Mouse (Mus musculus): Measurements from ENCODE around the gene Ahrr. TPM values are rescaled to one million over a fixed set of nuclear protein-coding genes. Genes with fewer than 3 reads are reported as not detected.

The Ahrr gene
- polyA plus RNA-seq, 1 experiment from 2014 or later, result 4.0 TPM

GRCm38 (mm10) chr13:74300925-74301606 lies 8.9 kb upstream of the Ahrr start:
- 0 out of 2 replicates have a peak, but pooled peaks have one; percentile 4 for ATAC-seq (ENCODE audit: insufficient number of reproducible peaks, low FRiP score, low TSS enrichment, low read depth)
- Histone ChIP-seq H3K36me3 (peaks cover 35% of the 10 kb centered on the region), H3K9ac (no peak overlapping the region)

GRCm38 (mm10) chr13:74296376-74296775 lies 4.2 kb upstream of the Ahrr start:
- Histone ChIP-seq H3K27me3 (peaks cover 22% of the 10 kb centered on the region), H3K36me3 (no peaks in the 10 kb centered on the region), H3K4me3 (no peak overlapping the region), H3K4me1 (peaks cover 6% of the 10 kb centered on the region), H3K9ac (no peak overlapping the region), H3K27ac (no peak overlapping the region), H3K4me2 (no peak overlapping the region), H3K9me3 (no peaks in the 10 kb centered on the region)
- 76% methylated on average over 7 of the region's 7 CpGs for WGBS
- ATAC-seq (ENCODE audit: insufficient number of reproducible peaks, low FRiP score, low TSS enrichment, low read depth), result no peak

More at GRCm38 (mm10) chr13:74300925-74301606, 8.9 kb upstream of the Ahrr start:
- peak overlapping the region; percentile 12; the same call in 1 of the 2 replicates for H3K27ac ChIP-seq
- no peaks in the 10 kb centered on the region for H3K9me3 ChIP-seq
- no peak overlapping the region for H3K4me2 ChIP-seq
- H3K4me1 ChIP-seq, result no peaks in the 10 kb centered on the region
- 43% methylated on average over 4 of the region's 4 CpGs for WGBS
- H3K4me3 ChIP-seq, result no peak overlapping the region
- H3K27me3 ChIP-seq, result no peaks in the 10 kb centered on the region

GRCm38 (mm10) chr13:74289646-74290045 lies 2.5 kb downstream of the Ahrr start:
- Histone ChIP-seq H3K4me1 (peaks cover 6% of the 10 kb centered on the region), H3K27me3 (peaks cover 27% of the 10 kb centered on the region), H3K9me3 (no peaks in the 10 kb centered on the region), H3K4me3 (no peak overlapping the region), H3K36me3 (no peaks in the 10 kb centered on the region), H3K9ac (no peak overlapping the region), H3K27ac (no peak overlapping the region), H3K4me2 (no peak overlapping the region)
- 82% methylated on average over 5 of the region's 5 CpGs for WGBS
- ATAC-seq (ENCODE audit: insufficient number of reproducible peaks, low FRiP score, low TSS enrichment, low read depth), result no peak

GRCm38 (mm10) chr13:74282299-74282698 lies 9.8 kb downstream of the Ahrr start:
- ATAC-seq (ENCODE audit: insufficient number of reproducible peaks, low FRiP score, low TSS enrichment, low read depth), result no peak
- Histone ChIP-seq H3K9me3 (no peaks in the 10 kb centered on the region), H3K4me2 (no peak overlapping the region), H3K27ac (no peak overlapping the region), H3K36me3 (no peaks in the 10 kb centered on the region), H3K4me1 (no peaks in the 10 kb centered on the region), H3K9ac (no peak overlapping the region), H3K27me3 (no peaks in the 10 kb centered on the region), H3K4me3 (no peak overlapping the region)
- 75% methylated on average over 1 of the region's 2 CpGs for WGBS

- WGBS, result 82% methylated on average over 4 of the region's 4 CpGs
- Histone ChIP-seq H3K9me3 (no peaks in the 10 kb centered on the region), H3K36me3 (no peaks in the 10 kb centered on the region), H3K27me3 (no peaks in the 10 kb centered on the region), H3K27ac (no peak overlapping the region), H3K9ac (no peak overlapping the region), H3K4me2 (no peak overlapping the region), H3K4me1 (no peaks in the 10 kb centered on the region), H3K4me3 (no peak overlapping the region)
- no peak for ATAC-seq (ENCODE audit: insufficient number of reproducible peaks, low FRiP score, low TSS enrichment, low read depth)
These were observed 16.4 kb downstream of the Ahrr start for GRCm38 (mm10) chr13:74275726-74276125.

- Histone ChIP-seq H3K27ac (peak overlapping the region; percentile 55), H3K27me3 (no peaks in the 10 kb centered on the region), H3K4me2 (peak overlapping the region; percentile 87), H3K9me3 (no peaks in the 10 kb centered on the region), H3K9ac (peak overlapping the region; percentile 67), H3K4me1 (peaks cover 9% of the 10 kb centered on the region; the same call in 1 of the 2 replicates), H3K4me3 (peak overlapping the region; percentile 48), H3K36me3 (no peaks in the 10 kb centered on the region)
- WGBS, result 2% methylated on average over 10 of the region's 10 CpGs
- ATAC-seq (ENCODE audit: insufficient number of reproducible peaks, low FRiP score, low TSS enrichment, low read depth), result peak; percentile 74; the same call in 1 of the 2 replicates
These were observed 31.7 kb downstream of the Ahrr start for GRCm38 (mm10) chr13:74260231-74260992.

GRCm38 (mm10) chr13:74259460-74260230 lies 32.5 kb downstream of the Ahrr start:
- peak overlapping the region; percentile 48 for H3K4me3 ChIP-seq
- ATAC-seq (ENCODE audit: insufficient number of reproducible peaks, low FRiP score, low TSS enrichment, low read depth), result peak; percentile 66; the same call in 1 of the 2 replicates
- WGBS, result 4% methylated on average over 35 of the region's 35 CpGs
- H3K36me3 ChIP-seq, result no peaks in the 10 kb centered on the region
- H3K27ac ChIP-seq, result peak overlapping the region; percentile 55
- peaks cover 9% of the 10 kb centered on the region; the same call in 1 of the 2 replicates for H3K4me1 ChIP-seq
- H3K4me2 ChIP-seq, result peak overlapping the region; percentile 87
- peak overlapping the region; percentile 67 for H3K9ac ChIP-seq
- no peaks in the 10 kb centered on the region for H3K9me3 ChIP-seq
- H3K27me3 ChIP-seq, result no peaks in the 10 kb centered on the region

- Histone ChIP-seq H3K4me3 (no peak overlapping the region), H3K27me3 (no peaks in the 10 kb centered on the region), H3K4me1 (peaks cover 13% of the 10 kb centered on the region), H3K4me2 (no peak overlapping the region), H3K36me3 (no peaks in the 10 kb centered on the region), H3K9me3 (no peaks in the 10 kb centered on the region), H3K27ac (peak overlapping the region; percentile 85; the same call in 1 of the 2 replicates), H3K9ac (no peak overlapping the region)
- no peak for ATAC-seq (ENCODE audit: insufficient number of reproducible peaks, low FRiP score, low TSS enrichment, low read depth)
These were observed 45.6 kb downstream of the Ahrr start for GRCm38 (mm10) chr13:74246494-74246893.

GRCm38 (mm10) chr13:74245899-74246231 lies 46.3 kb downstream of the Ahrr start:
- Histone ChIP-seq H3K27ac (peak overlapping the region; percentile 85), H3K4me3 (0 out of 2 replicates have a peak overlapping the region, but pooled peaks have one; percentile 9), H3K4me2 (peak overlapping the region; percentile 27), H3K36me3 (no peaks in the 10 kb centered on the region), H3K27me3 (no peaks in the 10 kb centered on the region), H3K4me1 (peaks cover 13% of the 10 kb centered on the region), H3K9me3 (no peaks in the 10 kb centered on the region), H3K9ac (no peak overlapping the region)
- WGBS, result 56% methylated on average over 4 of the region's 4 CpGs
- no peak for ATAC-seq (ENCODE audit: insufficient number of reproducible peaks, low FRiP score, low TSS enrichment, low read depth)

GRCm38 (mm10) chr13:74245214-74245898 lies 46.8 kb downstream of the Ahrr start:
- Histone ChIP-seq H3K27me3 (no peaks in the 10 kb centered on the region), H3K4me3 (0 out of 2 replicates have a peak overlapping the region, but pooled peaks have one; percentile 9), H3K9ac (no peak overlapping the region), H3K9me3 (no peaks in the 10 kb centered on the region), H3K36me3 (no peaks in the 10 kb centered on the region), H3K4me1 (peaks cover 13% of the 10 kb centered on the region), H3K27ac (peak overlapping the region; percentile 85), H3K4me2 (peak overlapping the region; percentile 27)
- WGBS, result 17% methylated on average over 17 of the region's 17 CpGs
- peak; percentile 90 for ATAC-seq (ENCODE audit: insufficient number of reproducible peaks, low FRiP score, low TSS enrichment, low read depth)

GRCm38 (mm10) chr13:74237574-74237973 lies 54.6 kb downstream of the Ahrr start:
- H3K9me3 ChIP-seq, result no peaks in the 10 kb centered on the region
- H3K27me3 ChIP-seq, result no peaks in the 10 kb centered on the region
- no peak overlapping the region for H3K27ac ChIP-seq
- 63% methylated on average over 7 of the region's 7 CpGs for WGBS
- H3K36me3 ChIP-seq, result no peaks in the 10 kb centered on the region
- H3K9ac ChIP-seq, result no peak overlapping the region
- no peak overlapping the region for H3K4me3 ChIP-seq
- no peak overlapping the region for H3K4me2 ChIP-seq
- ATAC-seq (ENCODE audit: insufficient number of reproducible peaks, low FRiP score, low TSS enrichment, low read depth), result no peak
- no peaks in the 10 kb centered on the region for H3K4me1 ChIP-seq
